Comparison of ENCODE assay signal across 25 mouse cellular contexts in genomic region chr17:21067036-21067435, GRCm38 (mm10).
"Had no signal": no experiment of that assay in that cellular context is flagged by ENCODE, and none has a peak within 500 bp of the region (broad histone marks: within the 10 kb centered on the region; RNA-seq: fewer than 3 reads in every experiment).

No protein-coding gene starts in this region.

- H3K4me3 ChIP-seq: embryonic facial prominence, embryonic 12.5 days; embryonic facial prominence, embryonic 13.5 days; embryonic facial prominence, embryonic 15.5 days; erythroblast, embryonic 14.5 days; forebrain, embryonic 10.5 days; forebrain, embryonic 12.5 days; forebrain, embryonic 13.5 days; forebrain, embryonic 15.5 days; gastrocnemius, adult 2 months; heart, adult 2 months; heart, embryonic 10.5 days had no signal

- ATAC-seq: forebrain, embryonic 13.5 days; forebrain, embryonic 14.5 days; forebrain, embryonic 15.5 days; forebrain, embryonic 16.5 days; forebrain, postnatal 0 days had no signal

- H3K4me1 ChIP-seq: embryonic facial prominence, embryonic 12.5 days; embryonic facial prominence, embryonic 13.5 days; embryonic facial prominence, embryonic 15.5 days; forebrain, embryonic 10.5 days; forebrain, embryonic 12.5 days; forebrain, embryonic 13.5 days; forebrain, embryonic 15.5 days; heart, embryonic 10.5 days had no signal

- H3K27me3 ChIP-seq: embryonic facial prominence, embryonic 12.5 days; embryonic facial prominence, embryonic 13.5 days; embryonic facial prominence, embryonic 15.5 days; forebrain, embryonic 12.5 days; forebrain, embryonic 13.5 days; forebrain, embryonic 15.5 days had no signal

- DNase-seq: cerebellum, adult 9-11 months; cerebellum, postnatal 10 days; cerebellum, postnatal 14 days; cerebellum, postnatal 25 days; cerebellum, postnatal 36 days; embryo, embryonic 11 days; forebrain, postnatal 0 days; gastrocnemius, adult 2 months; gastrocnemius, postnatal 10 days; gastrocnemius, postnatal 14 days; gastrocnemius, postnatal 25 days; gastrocnemius, postnatal 36 days; heart, adult 18-20 months; heart, adult 2 months had no signal

- H3K27ac ChIP-seq: embryonic facial prominence, embryonic 12.5 days; embryonic facial prominence, embryonic 13.5 days; embryonic facial prominence, embryonic 15.5 days; forebrain, embryonic 10.5 days; forebrain, embryonic 12.5 days; forebrain, embryonic 13.5 days; forebrain, embryonic 15.5 days; gastrocnemius, adult 2 months; heart, adult 2 months; heart, embryonic 10.5 days had no signal

- H3K4me2 ChIP-seq: embryonic facial prominence, embryonic 12.5 days; embryonic facial prominence, embryonic 13.5 days; embryonic facial prominence, embryonic 15.5 days; forebrain, embryonic 12.5 days; forebrain, embryonic 13.5 days; forebrain, embryonic 15.5 days had no signal

- H3K9ac ChIP-seq: embryonic facial prominence, embryonic 12.5 days; embryonic facial prominence, embryonic 13.5 days; embryonic facial prominence, embryonic 15.5 days; forebrain, embryonic 12.5 days; forebrain, embryonic 13.5 days; forebrain, embryonic 15.5 days; forebrain, postnatal 0 days had no signal

- H3K36me3 ChIP-seq: embryonic facial prominence, embryonic 12.5 days; embryonic facial prominence, embryonic 13.5 days; embryonic facial prominence, embryonic 15.5 days; forebrain, embryonic 10.5 days; forebrain, embryonic 12.5 days; forebrain, embryonic 15.5 days; heart, embryonic 10.5 days had no signal

- H3K9me3 ChIP-seq: embryonic facial prominence, embryonic 15.5 days had no signal
